Mouse (Mus musculus) inflammation-experienced regulatory T-cells, adult 6 months (primary cell): ENCODE measurements at regions not wholly inside any gene's neighbourhood (a gene's known extent, or its start where the extent isn't known, plus 50 kb on each side); places are given as distances from the start of the nearest gene placed in this dataset.

Experiments
- ATAC-seq: one replicate; pipeline ENCODE4 v1.8.0; 2017

GRCm38 (mm10) chr12:35863141-35863540, 62.3 kb upstream of the Agr3 start:
- no peak for ATAC-seq

DNA sequence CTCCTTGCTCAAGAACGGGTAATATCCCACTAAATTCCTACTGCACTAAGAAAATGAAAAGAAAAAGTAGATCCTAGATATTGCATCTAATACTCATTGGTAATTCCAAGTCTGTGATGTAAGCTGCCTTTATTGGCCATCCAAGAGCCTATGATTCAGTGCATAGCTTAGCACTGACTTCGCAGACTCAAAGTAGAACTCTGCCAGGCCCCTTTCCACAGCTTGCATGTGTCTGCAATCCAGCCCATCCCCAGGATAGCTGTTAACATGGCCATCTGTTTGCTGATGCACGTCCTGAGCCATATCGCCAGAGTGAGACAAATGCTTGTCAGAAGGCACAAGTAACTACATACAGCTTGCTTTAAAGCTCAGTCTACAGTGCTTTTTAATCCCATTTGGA, 72.3 kb upstream of the Agr3 start:
- ATAC-seq = no peak

- no peak for ATAC-seq
These were observed 78.4 kb upstream of the Agr3 start for GRCm38 (mm10) chr12:35846905-35847610.

- ATAC-seq = no peak
These were observed 88.5 kb upstream of the Agr3 start for GRCm38 (mm10) chr12:35836946-35837345.

GRCm38 (mm10) chr12:35833285-35833684, 92.1 kb upstream of the Agr3 start:
- no peak for ATAC-seq

DNA sequence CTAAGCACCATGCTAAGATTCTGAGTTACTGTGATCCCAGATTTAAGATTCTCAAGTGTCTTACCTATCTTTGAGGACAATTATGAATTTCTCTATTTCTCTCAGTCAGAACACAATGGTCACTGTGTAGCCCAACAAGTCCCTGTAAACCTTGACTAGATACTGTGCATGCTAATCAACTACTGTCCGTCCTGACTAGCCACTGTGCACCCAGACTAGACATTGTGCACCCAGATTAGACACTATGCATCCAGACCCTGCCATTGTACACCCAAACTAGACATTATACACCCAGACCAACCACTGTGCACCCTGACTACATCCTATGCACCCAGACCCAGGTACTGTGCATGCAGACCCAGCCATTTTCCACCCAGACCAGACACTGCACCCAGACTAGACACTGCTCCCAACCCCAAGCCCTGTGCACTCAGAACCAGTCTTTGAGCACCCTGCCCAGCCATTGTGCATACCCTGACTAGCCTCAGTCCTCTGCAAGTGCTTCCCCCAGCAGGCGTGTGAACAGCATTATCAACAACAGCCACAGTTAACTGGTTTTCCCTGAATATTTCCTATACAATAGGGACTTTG, 93.4 kb upstream of the Agr3 start:
- no peak for ATAC-seq

GRCm38 (mm10) chr12:35831268-35831667, 94.2 kb upstream of the Agr3 start:
- peak; percentile 81 for ATAC-seq

DNA sequence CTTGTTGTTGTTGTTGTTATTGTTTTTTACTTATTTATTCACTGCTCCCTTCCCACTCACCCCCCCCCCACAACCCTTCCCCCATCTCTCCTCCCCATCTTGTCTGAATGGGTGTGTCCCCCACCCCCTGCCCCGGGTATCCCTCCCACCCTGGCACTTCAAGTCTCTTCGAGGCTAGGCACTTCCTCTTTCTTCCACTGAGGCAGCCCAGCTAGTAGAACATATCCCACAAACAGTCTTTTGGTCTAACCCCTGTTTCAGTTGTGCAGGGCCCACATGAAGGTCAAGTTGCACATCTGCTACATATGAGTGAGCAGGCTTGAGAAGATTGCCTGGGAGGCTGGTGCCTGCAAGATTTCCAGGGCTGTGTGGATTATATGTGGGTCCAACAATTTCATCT, 97.6 kb upstream of the Agr3 start:
- ATAC-seq = no peak

- no peak for ATAC-seq
These were observed 98.4 kb upstream of the Agr3 start for GRCm38 (mm10) chr12:35826990-35827389.

GRCm38 (mm10) chr12:35824587-35824987, 100.8 kb upstream of the Agr3 start:
- ATAC-seq = no peak

GRCm38 (mm10) chr12:35799261-35799660, 126.2 kb upstream of the Agr3 start:
- ATAC-seq = peak; percentile 95

- no peak for ATAC-seq
These were observed 150.0 kb upstream of the Agr3 start for GRCm38 (mm10) chr12:35775396-35775795.

GRCm38 (mm10) chr12:35770387-35771024, 154.9 kb upstream of the Agr3 start:
- peak; percentile 76 for ATAC-seq

DNA sequence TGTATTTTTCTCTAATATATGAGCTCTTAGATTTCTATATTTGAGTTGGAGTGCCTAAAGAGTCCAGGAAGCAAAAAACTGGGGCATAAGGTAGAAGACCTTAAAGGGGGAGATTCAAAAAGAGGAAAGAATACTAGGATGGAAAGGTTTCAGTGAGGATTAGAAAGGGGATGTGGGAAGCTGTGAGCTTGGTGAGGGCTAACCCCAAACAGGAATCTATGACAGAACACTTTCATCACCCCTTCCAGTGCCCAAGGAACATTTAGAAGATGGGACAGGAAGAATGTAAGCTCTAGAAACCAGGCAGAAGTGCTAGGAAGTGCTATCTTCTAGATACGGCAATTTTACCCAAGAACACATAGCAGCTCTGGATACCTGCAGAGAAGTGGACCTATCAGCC, 166.5 kb upstream of the Agr3 start:
- ATAC-seq = no peak

DNA sequence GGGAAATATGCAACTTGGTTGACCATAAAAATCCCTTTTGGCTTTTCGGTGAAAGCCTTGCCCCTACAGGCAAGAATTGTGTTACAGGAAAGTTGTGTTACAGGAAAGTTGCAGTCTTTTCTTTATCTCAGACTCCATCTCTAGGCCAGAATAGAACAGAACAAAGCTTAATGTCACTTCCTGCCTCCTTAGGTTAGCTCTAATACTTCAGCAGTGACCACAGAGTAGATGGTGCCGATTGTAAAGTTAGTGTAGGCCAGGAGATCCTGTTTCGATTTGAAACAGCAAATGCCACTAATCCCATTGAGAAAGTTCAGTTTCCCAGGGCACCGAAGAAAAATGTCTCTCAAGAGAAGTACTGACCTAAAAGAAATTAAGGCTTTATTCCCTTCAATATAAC, 170.3 kb upstream of the Agr3 start:
- peak; percentile 90 for ATAC-seq

DNA sequence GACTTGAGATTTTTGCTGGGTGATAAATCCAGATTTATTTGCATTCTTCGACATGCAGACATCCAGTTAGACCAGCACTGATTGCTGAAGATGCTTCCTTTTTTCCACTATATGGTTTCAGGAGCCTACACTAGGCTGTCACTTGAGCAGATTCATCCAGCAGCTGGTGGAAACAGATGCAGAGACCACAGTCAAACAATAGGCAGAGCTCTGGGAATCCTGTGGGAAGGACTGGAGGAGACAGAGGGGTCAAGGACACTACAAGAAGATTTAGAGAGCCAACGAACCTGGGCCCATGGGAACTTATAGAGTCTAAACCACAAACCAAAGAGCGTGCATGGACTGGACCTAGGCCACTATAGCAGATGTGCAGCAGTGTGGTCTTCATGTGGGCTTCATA, 177.4 kb upstream of the Agr3 start:
- ATAC-seq = no peak

DNA sequence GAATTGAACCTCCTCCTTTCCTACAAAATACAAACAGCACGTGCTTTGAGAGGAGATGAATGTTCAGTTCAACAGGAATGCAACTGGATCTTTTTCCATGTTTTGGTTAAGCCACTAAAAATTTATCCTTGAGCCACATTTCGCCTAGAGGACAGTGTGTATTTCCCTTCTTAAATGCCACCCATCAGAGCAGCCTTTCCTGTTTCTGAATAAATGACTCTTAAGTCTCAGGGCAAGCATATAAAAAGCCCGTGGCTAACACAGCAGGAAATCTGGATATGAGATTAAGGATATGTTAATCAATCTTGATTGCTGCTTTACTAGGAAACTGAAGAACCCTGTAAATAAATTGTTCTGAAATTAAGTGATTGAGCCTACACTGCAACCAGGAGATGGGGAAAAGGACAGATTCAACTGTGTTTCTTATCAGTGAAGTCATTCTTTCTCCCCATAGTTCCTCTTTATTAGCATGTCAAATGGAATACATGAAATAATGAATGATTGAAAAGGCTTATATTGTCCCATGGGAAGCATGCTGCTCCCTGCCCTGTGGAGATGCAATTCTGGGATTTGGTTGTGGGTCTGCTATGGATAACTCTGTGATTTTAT, 178.6 kb upstream of the Agr3 start:
- ATAC-seq = no peak

DNA sequence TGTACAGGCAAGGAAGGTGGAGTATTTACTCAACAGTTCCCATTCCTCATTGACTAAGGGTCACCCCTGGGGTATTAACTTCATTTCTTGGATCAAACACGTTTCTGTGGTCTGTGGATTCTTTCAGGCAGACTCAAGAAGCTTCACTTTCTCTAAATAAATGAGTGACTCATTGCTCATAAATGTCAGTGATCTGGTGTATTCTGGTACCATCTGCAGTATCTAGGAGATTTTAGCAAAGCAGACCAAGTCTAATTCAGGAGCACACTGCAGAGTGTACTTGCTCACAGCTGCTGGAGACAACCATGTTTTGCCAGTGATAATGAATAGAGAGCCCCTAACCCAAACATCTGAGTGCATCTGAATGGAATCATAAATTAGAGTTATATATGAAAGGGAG, 182.7 kb upstream of the Agr3 start:
- ATAC-seq = no peak

- ATAC-seq = no peak
These were observed 189.0 kb upstream of the Agr3 start for GRCm38 (mm10) chr12:35736427-35736826.

DNA sequence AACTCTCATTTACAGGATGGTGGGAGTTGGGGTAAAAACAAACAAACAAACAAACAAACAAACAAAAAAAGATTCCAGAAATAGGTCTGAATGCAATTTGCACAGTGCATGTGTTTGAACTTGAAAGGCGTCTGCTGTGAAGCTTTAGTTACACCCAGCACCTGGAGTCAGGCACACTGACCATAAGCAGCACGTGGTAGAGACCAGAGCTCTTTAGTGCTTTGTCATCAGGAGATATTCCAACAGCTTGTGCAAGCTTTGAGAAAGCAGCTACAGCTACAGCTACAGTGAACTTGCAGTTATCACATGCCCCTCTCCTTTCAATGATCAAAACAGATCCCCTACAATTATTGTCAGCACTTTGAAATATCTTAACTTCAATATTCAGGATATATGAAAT, 190.4 kb upstream of the Agr3 start:
- ATAC-seq = no peak

DNA sequence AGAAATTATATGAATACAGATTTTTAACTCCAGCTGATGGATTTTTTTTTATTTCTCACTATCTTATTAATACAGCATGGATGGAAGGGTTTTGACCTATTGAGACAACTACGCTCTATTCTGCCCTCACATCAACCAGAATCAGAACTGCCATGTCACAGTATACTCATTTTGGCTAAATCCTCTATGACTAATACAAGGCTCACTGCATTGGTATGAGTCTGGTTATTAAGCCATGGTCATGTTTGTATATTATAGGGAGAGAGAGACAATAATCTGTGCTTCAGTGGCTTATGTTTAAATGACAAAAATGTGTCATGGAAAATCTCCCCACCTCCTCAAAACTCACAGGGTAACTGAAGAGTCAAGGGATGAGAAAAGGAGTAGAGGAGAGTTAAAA, 191.0 kb upstream of the Agr3 start:
- ATAC-seq = no peak

GRCm38 (mm10) chr12:35733580-35733979, 191.8 kb upstream of the Agr3 start:
- no peak for ATAC-seq

DNA sequence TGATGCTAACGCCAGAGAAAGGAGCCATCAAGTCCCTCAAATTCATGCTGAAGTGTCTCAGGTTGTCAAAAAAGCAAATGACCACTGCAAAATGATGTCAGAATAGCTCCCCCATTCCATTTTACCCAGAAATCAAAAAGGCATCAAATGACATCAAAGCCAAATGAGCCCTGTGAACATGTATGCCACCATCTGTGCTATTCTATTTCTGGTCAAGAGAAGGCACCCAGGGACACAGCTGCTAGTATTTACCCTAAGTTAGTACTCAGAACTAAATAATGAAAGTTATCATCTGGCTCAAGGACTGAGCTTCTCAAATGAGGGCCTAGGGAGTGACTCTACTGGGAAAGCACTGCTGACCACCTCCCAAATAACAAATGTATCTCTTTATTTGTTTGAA, 191.1 kb upstream of the Ahr start:
- ATAC-seq = no peak

DNA sequence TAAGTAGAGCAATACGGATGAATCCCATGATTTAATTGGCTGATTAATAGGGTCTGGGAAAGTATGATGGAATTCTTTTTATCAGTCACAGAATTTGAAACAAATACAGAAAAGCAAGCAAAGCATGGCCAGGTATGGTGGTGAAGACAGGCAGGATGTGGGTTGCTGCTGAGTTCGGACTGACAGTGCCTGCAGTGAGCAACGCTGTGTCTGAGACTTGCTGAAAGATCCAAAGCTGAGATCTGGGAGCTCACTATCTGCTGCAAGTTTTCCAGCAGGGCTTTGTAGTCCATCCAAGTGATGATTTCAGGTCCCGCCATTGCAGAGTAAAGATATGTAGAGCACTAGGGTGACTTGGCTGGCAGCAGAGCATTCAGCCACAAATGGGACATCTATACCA, 189.3 kb upstream of the Ahr start:
- peak; percentile 87 for ATAC-seq
